Mouse (Mus musculus) CH12.LX (cell line): Measurements from ENCODE around the gene Ric1. TPM values are rescaled to one million over a fixed set of nuclear protein-coding genes. Genes with fewer than 3 reads are reported as not detected.

Experiments
- DNase-seq: peaks from one replicate; pipeline ENCODE4 v3.0.0-alpha.2; 2013; ENCODE audit errors: extremely low read depth
- H3K27ac ChIP-seq: 2 replicates; pipeline ENCODE4 v1.5.1; 2012; ENCODE audit warnings: low read depth, mild to moderate bottlenecking, control low read depth, moderate library complexity; ENCODE audit not compliant: insufficient read depth
- H3K27me3 ChIP-seq: replicated peaks from 2 replicates; pipeline ENCODE3; 2012; ENCODE audit warnings: inconsistent platforms
- H3K36me3 ChIP-seq, 2 experiments: replicated peaks in 1 of 2; 2 replicates each; pipeline versions ENCODE3 to v1.6.1; 2012; ENCODE audit warnings: inconsistent platforms in 1 of 2, low read length in 1 of 2, mild to moderate bottlenecking in 1 of 2, mixed read lengths in 1 of 2, moderate library complexity in 1 of 2; ENCODE audit not compliant: control insufficient read depth in 1 of 2, insufficient read depth in 1 of 2
- H3K4me1 ChIP-seq, 2 experiments: 2 replicates each; pipeline ENCODE4 v1.6.1; 2012; ENCODE audit warnings: inconsistent platforms in 1 of 2, moderate library complexity in 1 of 2; ENCODE audit not compliant: insufficient read depth in 2 of 2, control insufficient read depth in 1 of 2
- H3K4me2 ChIP-seq: 2 replicates; pipeline ENCODE4 v1.6.1; 2012; ENCODE audit warnings: low read depth, mild to moderate bottlenecking, control low read depth; ENCODE audit not compliant: poor library complexity, insufficient read depth, severe bottlenecking
- H3K4me3 ChIP-seq, 3 experiments: fragments of 150-350 bp in 1 of 3; sonication (generic) in 1 of 3; replicated peaks in 1 of 3; 2 replicates each; pipeline versions ENCODE3 to v1.5.1; 2011 to 2012; ENCODE audit warnings: low read depth in 2 of 3, low read length in 2 of 3, mild to moderate bottlenecking in 2 of 3, moderate library complexity in 2 of 3, control low read depth in 1 of 3, improper control_type of control experiment in 1 of 3, inconsistent platforms in 1 of 3, mixed read lengths in 1 of 3; ENCODE audit not compliant: poor library complexity in 1 of 3
- H3K79me2 ChIP-seq: replicated peaks from 2 replicates; pipeline ENCODE4 v1.6.1; 2012; ENCODE audit warnings: mild to moderate bottlenecking, moderate library complexity; ENCODE audit not compliant: control insufficient read depth, poor library complexity, insufficient read depth, severe bottlenecking; ENCODE audit errors: extremely low read depth
- H3K9ac ChIP-seq: 2 replicates; pipeline ENCODE4 v1.6.1; 2012; ENCODE audit warnings: low read depth, mild to moderate bottlenecking, control low read depth, moderate library complexity; ENCODE audit not compliant: insufficient read depth
- H3K9me3 ChIP-seq: replicated peaks from 2 replicates; pipeline ENCODE3; 2012; ENCODE audit warnings: low read length, inconsistent platforms, mixed read lengths
- CHD1 ChIP-seq: IDR thresholded peaks from 2 replicates; pipeline ENCODE4 v1.6.1; 2012; ENCODE audit warnings: low read depth, low read length, improper control_type of control experiment, inconsistent platforms
- CHD2 ChIP-seq: IDR thresholded peaks from 2 replicates; pipeline ENCODE4 v1.6.1; 2011; ENCODE audit warnings: low read length, improper control_type of control experiment
- ELF1 ChIP-seq: IDR thresholded peaks from 2 replicates; pipeline ENCODE4 v1.6.1; 2014; ENCODE audit warnings: low read depth, mild to moderate bottlenecking, inconsistent platforms, low read length, improper control_type of control experiment
- EP300 ChIP-seq: IDR thresholded peaks from 2 replicates; pipeline ENCODE4 v1.6.1; 2011; ENCODE audit warnings: low read length, improper control_type of control experiment
- ETS1 ChIP-seq: conservative IDR thresholded peaks from 2 replicates; pipeline ENCODE4 v1.6.1; 2012; ENCODE audit warnings: low read depth, mild to moderate bottlenecking, inconsistent platforms, low read length, improper control_type of control experiment, moderate library complexity
- JUN ChIP-seq: IDR thresholded peaks from 2 replicates; pipeline ENCODE4 v1.6.1; 2011; ENCODE audit warnings: low read depth, mild to moderate bottlenecking, low read length, improper control_type of control experiment, moderate library complexity; ENCODE audit not compliant: insufficient read depth
- JUND ChIP-seq: conservative IDR thresholded peaks from 2 replicates; pipeline ENCODE4 v1.6.1; 2011; ENCODE audit warnings: low read depth, low read length, improper control_type of control experiment
- KAT2A ChIP-seq: IDR thresholded peaks from 2 replicates; pipeline ENCODE4 v1.6.1; 2012; ENCODE audit warnings: low read length, improper control_type of control experiment, inconsistent platforms; ENCODE audit not compliant: insufficient replicate concordance
- MAFK ChIP-seq: IDR thresholded peaks from 2 replicates; pipeline ENCODE4 v1.6.1; 2011; ENCODE audit warnings: low read length, improper control_type of control experiment; ENCODE audit not compliant: insufficient replicate concordance
- MAZ ChIP-seq: IDR thresholded peaks from 2 replicates; pipeline ENCODE4 v1.6.1; 2012; ENCODE audit warnings: low read depth, mild to moderate bottlenecking, inconsistent platforms, low read length, improper control_type of control experiment, moderate library complexity
- MEF2A ChIP-seq: IDR thresholded peaks from 2 replicates; pipeline ENCODE4 v1.6.1; 2014; ENCODE audit warnings: low read depth, mild to moderate bottlenecking, inconsistent platforms, low read length, improper control_type of control experiment, borderline replicate concordance
- NELFE ChIP-seq: IDR thresholded peaks from 2 replicates; pipeline ENCODE4 v1.6.1; 2011; ENCODE audit warnings: low read depth, low read length, improper control_type of control experiment
- RAD21 ChIP-seq: IDR thresholded peaks from 2 replicates; pipeline ENCODE4 v1.6.1; 2011; ENCODE audit warnings: low read depth, mild to moderate bottlenecking, low read length, improper control_type of control experiment, moderate library complexity
- RCOR1 ChIP-seq: conservative IDR thresholded peaks from 2 replicates; pipeline ENCODE4 v1.6.1; 2012; ENCODE audit warnings: low read depth, mild to moderate bottlenecking, inconsistent platforms, low read length, improper control_type of control experiment
- TBP ChIP-seq: conservative IDR thresholded peaks from 2 replicates; pipeline ENCODE4 v1.6.1; 2011; ENCODE audit warnings: low read depth, low read length, improper control_type of control experiment
- USF2 ChIP-seq: conservative IDR thresholded peaks from 2 replicates; pipeline ENCODE4 v1.6.1; 2011; ENCODE audit warnings: low read depth, low read length, improper control_type of control experiment
- ZKSCAN1 ChIP-seq: IDR thresholded peaks from 2 replicates; pipeline ENCODE4 v1.6.1; 2012; ENCODE audit warnings: low read depth, inconsistent platforms, low read length, improper control_type of control experiment, borderline replicate concordance
- ZNF384 ChIP-seq: IDR thresholded peaks from 2 replicates; pipeline ENCODE4 v1.6.1; 2012; ENCODE audit warnings: low read depth, low read length, improper control_type of control experiment, inconsistent platforms
- dilution Hi-C: fragments of 300-500 bp; cut with MboI; formaldehyde crosslinking; loops from 2 replicates; pipeline ENCODE4 v1.14.3; 2020; ENCODE audit warnings: low sequenced_read_pairs; ENCODE audit not compliant: extremely low pct_unique_long_range_greater_than_20kb, extremely low pct_ligation_motif_present
- in situ Hi-C: fragments of 300-500 bp; cut with MboI; formaldehyde crosslinking; loops from 3 replicates; pipeline ENCODE4 v1.14.3; 2019; ENCODE audit warnings: low sequenced_read_pairs, low pct_ligation_motif_present, low pct_unique_long_range_greater_than_20kb, mixed read lengths
- polyA plus RNA-seq: library from polyadenylated mRNA; unstranded; fragments of >175 nt; gene quantifications from 2 replicates; pipeline ENCODE4 v1.2.1, GENCODE M21; 2012; ENCODE audit warnings: low read depth; ENCODE audit not compliant: insufficient read length
- total RNA-seq, 2 experiments: library from RNA; depleted of rRNA; stranded (reverse); fragments of 300-350 nt in 1 of 2; fragments of >200 nt in 1 of 2; gene quantifications; 2 replicates each; pipeline ENCODE4 v1.2.3; 2012 to 2014

Gene Ric1
- total and polyA plus RNA-seq, 3 experiments: 11.2 to 17.9 (median 16.3) TPM

DNA sequence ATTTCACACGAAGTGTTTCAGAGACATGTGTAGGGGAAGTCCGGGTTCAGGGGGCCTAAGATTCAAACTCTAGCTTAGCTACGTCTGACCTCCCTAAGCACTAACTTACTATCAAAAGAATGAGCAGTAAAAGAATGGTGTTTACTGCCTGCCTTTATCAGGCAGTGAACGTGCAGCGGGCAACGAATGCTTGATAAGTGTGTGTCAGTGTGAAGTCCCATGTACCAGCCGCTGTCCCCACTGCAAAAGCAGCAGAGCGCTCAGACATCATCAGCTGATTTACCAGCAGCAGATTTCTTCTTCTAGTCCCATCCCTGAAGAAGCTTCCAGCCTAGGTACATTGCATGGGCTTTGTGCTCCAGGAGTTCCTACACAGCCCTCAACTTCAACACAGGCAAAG is 49.7 kb upstream of the Ric1 start:
- Histone ChIP-seq H3K4me2 (no peak overlapping the region), H3K27me3 (no peaks in the 10 kb centered on the region), H3K79me2 (no peaks in the 10 kb centered on the region), H3K36me3 (peaks cover 0 to 11% of the 10 kb centered on the region in 2 experiments), H3K9me3 (no peaks in the 10 kb centered on the region), H3K4me1 (peaks cover 6 to 57% of the 10 kb centered on the region in 2 experiments), H3K27ac (no peak overlapping the region), H3K4me3 (no peak overlapping the region), H3K9ac (no peak overlapping the region)
- dilution Hi-C loops (no loop called here), in situ Hi-C loops (no loop called here)
- no peak for DNase-seq
- TF ChIP-seq RCOR1: no peak
- TF ChIP-seq MAFK: no peak
- no peak for TF ChIP-seq CHD2
- no peak for TF ChIP-seq MAZ
- TF ChIP-seq ZNF384: no peak
- TF ChIP-seq JUND: no peak
- TF ChIP-seq USF2: no peak
- TF ChIP-seq ZKSCAN1: no peak
- TF ChIP-seq EP300: no peak
- no peak for TF ChIP-seq ELF1
- no peak for TF ChIP-seq MEF2A
- no peak for TF ChIP-seq NELFE
- no peak for TF ChIP-seq RAD21
- no peak for TF ChIP-seq TBP

DNA sequence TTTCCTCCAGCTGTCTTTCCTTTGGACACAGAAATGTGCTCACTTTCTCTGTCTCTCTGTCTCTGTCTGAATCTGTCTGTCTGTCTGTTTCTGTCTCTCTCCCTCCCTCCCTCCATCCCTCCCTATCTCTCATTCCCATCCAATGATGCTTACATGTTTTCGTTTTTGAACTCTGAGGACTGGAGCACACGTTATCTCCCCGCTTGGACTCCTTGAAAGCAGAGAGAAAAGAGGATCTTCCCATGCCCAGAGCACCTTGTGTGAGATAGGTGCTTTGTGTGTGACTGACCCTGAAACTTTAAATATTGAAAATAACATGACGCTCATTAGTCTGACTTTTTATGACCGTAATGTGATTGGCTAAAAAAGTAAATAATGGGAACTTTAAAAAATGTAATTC is 49.1 kb upstream of the Ric1 start:
- Histone ChIP-seq H3K4me1 (peaks cover 6 to 56% of the 10 kb centered on the region in 2 experiments), H3K79me2 (no peaks in the 10 kb centered on the region), H3K9me3 (no peaks in the 10 kb centered on the region), H3K4me3 (no peak overlapping the region), H3K9ac (no peak overlapping the region), H3K36me3 (peaks cover 0 to 11% of the 10 kb centered on the region in 2 experiments), H3K27ac (no peak overlapping the region), H3K27me3 (no peaks in the 10 kb centered on the region), H3K4me2 (no peak overlapping the region)
- DNase-seq: no peak
- TF ChIP-seq MAFK: no peak
- TF ChIP-seq KAT2A: no peak
- no peak for TF ChIP-seq JUN
- TF ChIP-seq ETS1: no peak
- TF ChIP-seq CHD1: no peak
- in situ Hi-C loops (no loop called here), dilution Hi-C loops (no loop called here)
